Mouse (Mus musculus): ENCODE data around the gene Dph1.

GRCm38 (mm10) chr11:75201721-75202120 is 10.7 kb upstream of the Dph1 start:
- TF ChIP-seq POLR2A (IDR thresholded peaks at IDR 0.05; ENCODE audit: extremely low read depth, insufficient read depth, low read length) (no peak), CTCF (IDR thresholded peaks at IDR 0.05; ENCODE audit: low read depth, low read length) (no peak)

Measured in liver, adult 2 months (tissue).